Mouse (Mus musculus): Measurements from ENCODE around the gene Klhl35. TPM values are rescaled to one million over a fixed set of nuclear protein-coding genes. Genes with fewer than 3 reads are reported as not detected.

The Klhl35 gene
- total and polyA plus RNA-seq, 3 experiments: 0.04 TPM; not detected in 2

DNA sequence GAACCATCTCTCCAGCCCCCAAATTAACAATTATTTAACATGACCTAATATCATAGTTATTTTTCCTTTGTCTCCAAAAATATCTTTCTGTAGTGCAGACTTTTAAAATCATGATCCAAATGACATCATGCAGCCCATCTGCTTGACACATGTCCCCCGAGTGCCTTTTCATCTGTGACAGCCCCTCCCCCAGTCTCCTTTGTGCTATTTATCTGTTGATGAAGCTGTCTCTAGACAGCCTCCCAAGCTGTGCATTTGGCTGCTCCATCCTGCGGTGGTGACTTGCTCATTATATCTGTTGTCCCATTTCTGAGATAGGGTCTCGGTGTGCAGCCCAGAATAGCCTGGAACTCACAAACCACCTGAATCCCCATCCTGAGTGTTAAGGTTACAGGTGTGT lies 16.1 kb upstream of the Klhl35 start:
- DNase-seq (ENCODE audit: low read depth, low spot score): no peak
- 0 out of 2 replicates have a peak, but pooled peaks have one; percentile 1 for TF ChIP-seq ETS1 (IDR thresholded peaks at IDR 0.05; ENCODE audit: low read depth, low read length)
- no peak for TF ChIP-seq ZC3H11A (IDR thresholded peaks at IDR 0.05; ENCODE audit: low read depth, low read length)
- no peak for TF ChIP-seq TBP (IDR thresholded peaks at IDR 0.05; ENCODE audit: low read depth, low read length)

DNA sequence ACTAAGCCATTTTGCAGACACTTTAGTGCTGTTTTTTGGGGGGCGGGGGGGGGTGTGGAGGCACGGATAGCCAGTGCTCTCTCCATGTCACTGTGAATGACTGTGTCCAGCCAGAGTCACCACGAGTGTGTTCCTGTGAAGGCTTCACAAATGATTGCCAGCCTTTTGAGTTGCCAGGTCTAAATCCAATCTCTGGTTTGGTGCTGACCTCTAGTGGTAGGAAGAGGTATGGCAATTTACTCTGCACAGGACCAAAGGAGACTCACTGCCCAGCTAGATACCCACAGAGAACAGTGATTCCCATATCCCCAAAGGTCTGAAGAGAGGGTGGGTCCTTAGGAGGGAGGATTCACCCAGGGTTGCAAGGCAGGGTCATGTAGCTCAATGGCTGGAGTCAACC lies 15.1 kb upstream of the Klhl35 start:
- Histone ChIP-seq H3K36me3 (ENCODE audit: control insufficient read depth in 1 of 2, insufficient read depth in 2 of 2, low read length in 2 of 2) (no peaks in the 10 kb centered on the region), H3K4me3 (ENCODE audit: control insufficient read depth in 1 of 2, insufficient read depth in 1 of 2, low read depth in 2 of 2, low read length in 2 of 2) (no peak overlapping the region)
- peak; percentile 81 for DNase-seq (ENCODE audit: low read depth, low spot score)
- TF ChIP-seq GATA1 (IDR thresholded peaks at IDR 0.05; ENCODE audit: low read depth, low read length) (no peak), ETS1 (IDR thresholded peaks at IDR 0.05; ENCODE audit: low read depth, low read length) (no peak), POLR2AphosphoS2 (IDR thresholded peaks at IDR 0.05; ENCODE audit: low read length) (no peak), GABPA (IDR thresholded peaks at IDR 0.05; ENCODE audit: low read depth, low read length) (no peak), SMC3 (IDR thresholded peaks at IDR 0.05; ENCODE audit: low read depth, low read length) (peak; percentile 73), NELFE (IDR thresholded peaks at IDR 0.05; ENCODE audit: low read depth, low read length) (no peak), SIN3A (IDR thresholded peaks at IDR 0.05; ENCODE audit: low read length) (no peak), HCFC1 (IDR thresholded peaks at IDR 0.05; ENCODE audit: low read depth, low read length) (no peak), ZMIZ1 (IDR thresholded peaks at IDR 0.05; ENCODE audit: low read depth, low read length) (no peak), ZNF384 (IDR thresholded peaks at IDR 0.05; ENCODE audit: low read depth, low read length) (no peak), KAT2A (conservative IDR thresholded peaks at IDR 0.05; ENCODE audit: low read depth, low read length) (no peak), CHD2 (IDR thresholded peaks at IDR 0.05; ENCODE audit: low read length) (no peak), BHLHE40 (IDR thresholded peaks at IDR 0.05; ENCODE audit: borderline replicate concordance, low read depth, low read length) (0 out of 2 replicates have a peak, but pooled peaks have one; percentile 24), MYC (IDR thresholded peaks at IDR 0.05; ENCODE audit: low read depth, low read length) (peak; percentile 77; the same call in 1 of the 2 replicates), MXI1 (IDR thresholded peaks at IDR 0.05; ENCODE audit: low read depth, low read length) (0 out of 2 replicates have a peak, but pooled peaks have one; percentile 48), TCF12 (IDR thresholded peaks at IDR 0.05; ENCODE audit: low read depth, low read length) (no peak), USF1 (IDR thresholded peaks at IDR 0.05; ENCODE audit: low read depth, low read length) (no peak), RCOR1 (IDR thresholded peaks at IDR 0.05; ENCODE audit: low read depth, low read length) (no peak), MAX (IDR thresholded peaks at IDR 0.05; ENCODE audit: low read length) (no peak), EP300 (IDR thresholded peaks at IDR 0.05; ENCODE audit: low read depth in 1 of 2, low read length in 2 of 2) (no peak), MAZ (IDR thresholded peaks at IDR 0.05; ENCODE audit: low read depth, low read length) (no peak), JUND (IDR thresholded peaks at IDR 0.05; ENCODE audit: low read depth, low read length) (no peak), E2F4 (IDR thresholded peaks at IDR 0.05; ENCODE audit: borderline replicate concordance, low read depth, low read length) (no peak), ELF1 (IDR thresholded peaks at IDR 0.05; ENCODE audit: low read depth, low read length) (no peak), ZC3H11A (IDR thresholded peaks at IDR 0.05; ENCODE audit: low read depth, low read length) (peak; percentile 85), ZKSCAN1 (IDR thresholded peaks at IDR 0.05; ENCODE audit: low read depth, low read length) (no peak), CTCF (IDR thresholded peaks at IDR 0.05 in 2 of 3, conservative IDR thresholded peaks at IDR 0.05 in 1 of 3; ENCODE audit: control insufficient read depth in 1 of 3, insufficient read depth in 1 of 3, low read depth in 2 of 3, low read length in 3 of 3, poor library complexity in 1 of 3, severe bottlenecking in 1 of 3) (peak; percentile 62 to 93 (median 92)), MYB (IDR thresholded peaks at IDR 0.05; ENCODE audit: low read depth, low read length) (no peak), MAFK (IDR thresholded peaks at IDR 0.05; ENCODE audit: borderline replicate concordance, low read depth, low read length) (no peak), UBTF (IDR thresholded peaks at IDR 0.05; ENCODE audit: borderline replicate concordance, insufficient read depth, low read depth, low read length) (no peak), POLR2A (IDR thresholded peaks at IDR 0.05; ENCODE audit: control insufficient read depth in 1 of 2, insufficient read depth in 1 of 2, low read depth in 1 of 2, low read length in 2 of 2, poor library complexity in 1 of 2) (no peak), MEF2A (IDR thresholded peaks at IDR 0.05; ENCODE audit: extremely low read depth, insufficient replicate concordance, low read depth, low read length, poor library complexity, severe bottlenecking) (no peak)

More for the DNA sequence above, 16.1 kb upstream of the Klhl35 start:
- Histone ChIP-seq H3K4me1 (ENCODE audit: control insufficient read depth in 1 of 2, insufficient read depth in 2 of 2, low read length in 2 of 2) (peaks cover 0 to 15% of the 10 kb centered on the region in 2 experiments; a peak in 2 of 4 replicates), H3K9me3 (replicated peaks; ENCODE audit: insufficient read depth, low read length) (no peaks in the 10 kb centered on the region), H3K36me3 (ENCODE audit: control insufficient read depth in 1 of 2, insufficient read depth in 2 of 2, low read length in 2 of 2) (no peaks in the 10 kb centered on the region), H3K79me2 (ENCODE audit: control insufficient read depth, insufficient read depth, low read length, poor library complexity) (no peaks in the 10 kb centered on the region), H3K27me3 (ENCODE audit: control insufficient read depth in 1 of 2, insufficient read depth in 2 of 2, low read length in 2 of 2) (no peaks in the 10 kb centered on the region), H3K27ac (ENCODE audit: control insufficient read depth, low read depth, low read length) (no peak overlapping the region), H3K4me3 (ENCODE audit: control insufficient read depth in 1 of 2, insufficient read depth in 1 of 2, low read depth in 2 of 2, low read length in 2 of 2) (no peak overlapping the region), H3K9ac (ENCODE audit: control insufficient read depth, low read depth, low read length, poor library complexity, severe bottlenecking) (no peak overlapping the region)

More for the DNA sequence above, 15.1 kb upstream of the Klhl35 start:
- H3K4me1 ChIP-seq (ENCODE audit: control insufficient read depth in 1 of 2, insufficient read depth in 2 of 2, low read length in 2 of 2): peaks cover 0 to 15% of the 10 kb centered on the region in 2 experiments; a peak in 2 of 4 replicates
- no peaks in the 10 kb centered on the region for H3K79me2 ChIP-seq (ENCODE audit: control insufficient read depth, insufficient read depth, low read length, poor library complexity)
- no peaks in the 10 kb centered on the region for H3K27me3 ChIP-seq (ENCODE audit: control insufficient read depth in 1 of 2, insufficient read depth in 2 of 2, low read length in 2 of 2)
- H3K27ac ChIP-seq (ENCODE audit: control insufficient read depth, low read depth, low read length): no peak overlapping the region
- H3K9me3 ChIP-seq (replicated peaks; ENCODE audit: insufficient read depth, low read length): no peaks in the 10 kb centered on the region
- no peak overlapping the region for H3K9ac ChIP-seq (ENCODE audit: control insufficient read depth, low read depth, low read length, poor library complexity, severe bottlenecking)
